Mouse (Mus musculus) lung, postnatal 25 days (tissue): ENCODE data around the gene Polr3g.
"Not testable (repeated sequence)": the region's sequence is repeated elsewhere in the genome, so short reads cannot be mapped to it uniquely, and the experiment has no call there.

Experiments used
- DNase-seq: peaks from one replicate; pipeline ENCODE4 v3.0.0; 2022; ENCODE audit warnings: low spot score

Polr3g gene

GRCm38 (mm10) chr13:81630566-81630965 is 80.2 kb downstream of the Polr3g start:
- DNase-seq, result no peak

DNA sequence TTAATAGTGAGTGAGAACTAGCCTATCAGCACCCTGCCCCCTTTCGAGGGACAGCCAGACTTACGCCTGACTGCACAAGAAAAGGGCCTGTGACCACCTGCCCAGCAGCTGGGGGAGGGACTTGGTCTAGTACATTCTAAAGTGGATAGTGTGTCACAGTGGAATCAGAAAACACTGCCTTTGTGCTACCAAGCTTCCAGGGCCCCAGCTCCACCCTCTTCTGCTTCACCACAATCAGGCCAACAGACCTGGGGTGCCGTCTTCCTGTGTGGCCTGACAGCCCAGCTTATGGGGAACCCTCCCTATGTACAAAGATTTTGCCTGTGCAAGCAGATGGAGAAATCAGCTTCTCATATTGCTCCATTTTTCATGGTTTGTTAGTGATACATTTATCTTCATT is 81.4 kb downstream of the Polr3g start:
- DNase-seq, result no peak

DNA sequence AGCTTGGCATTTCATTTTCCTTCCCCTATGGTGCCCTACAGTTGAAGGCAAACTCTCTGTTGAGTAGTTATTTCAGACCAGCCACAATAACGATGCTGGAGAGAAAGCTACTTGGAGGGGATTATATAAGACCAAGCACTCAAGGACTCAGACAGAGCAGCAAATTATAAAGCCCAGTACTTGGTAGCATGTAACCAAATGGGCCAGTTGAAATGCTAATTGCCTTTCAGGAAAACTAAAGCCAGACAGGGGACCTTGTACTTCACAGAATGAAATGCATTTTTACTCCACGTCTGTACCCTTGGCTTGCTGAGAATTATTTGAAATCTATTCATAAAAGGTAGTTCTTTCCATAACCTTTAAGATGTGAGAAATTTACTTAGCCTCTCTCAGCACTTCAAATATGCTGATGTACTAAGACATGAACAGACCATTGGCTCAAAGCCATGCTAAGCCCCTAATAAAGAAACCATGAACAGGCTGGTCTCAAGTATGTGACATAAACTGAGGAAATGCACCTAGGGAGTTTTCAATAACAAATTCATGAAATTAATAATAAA is 82.1 kb downstream of the Polr3g start:
- DNase-seq, result no peak

DNA sequence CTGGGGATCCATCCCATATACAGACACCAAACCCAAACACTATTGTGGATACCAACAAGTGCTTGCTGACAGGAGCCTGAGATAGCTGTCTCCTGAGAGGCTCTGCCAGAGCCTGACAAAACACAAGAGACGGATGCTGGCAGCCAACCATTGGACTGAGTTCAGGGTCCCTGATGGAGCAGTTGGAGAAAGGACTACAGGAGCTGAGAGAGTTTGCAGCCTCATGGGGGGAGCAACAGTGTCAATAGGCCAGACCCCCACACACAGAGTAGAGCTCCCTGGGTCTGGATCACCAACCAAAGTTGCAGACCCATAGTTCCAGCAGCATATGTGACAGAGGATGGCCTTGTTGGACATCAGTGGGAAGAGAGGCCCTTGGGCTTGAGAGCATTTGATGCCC is 83.0 kb downstream of the Polr3g start:
- DNase-seq, result not testable (repeated sequence)
